Mouse (Mus musculus) T-cell, adult 2 months (primary cell): Measurements from ENCODE around the gene Gm20795.
"Not testable (repeated sequence)": the region's sequence is repeated elsewhere in the genome, so short reads cannot be mapped to it uniquely, and the experiment has no call there.

Experiments
- DNase-seq: peaks from one replicate; pipeline ENCODE4 v3.0.0; 2022; ENCODE audit warnings: low spot score

Gene Gm20795

GRCm38 (mm10) chrY:40804614-40805013, at the start of gene Gm20795:
TSS of gene Gm20795 (plus strand) at chrY:40804914.
- not testable (repeated sequence) for DNase-seq

- not testable (repeated sequence) for DNase-seq
These were observed 29.0 kb upstream of the Gm20795 start, which contains the start of gene Gm21797 for GRCm38 (mm10) chrY:40775665-40776064. TSS of gene Gm21797 (minus strand) at chrY:40775765.
